Mouse (Mus musculus) heart, adult 2 months (tissue): ENCODE measurements around the gene Atp7a. TPM values are rescaled to one million over a fixed set of nuclear protein-coding genes. Genes with fewer than 3 reads are reported as not detected.
A peak's percentile ranks its signal among the peaks of the same experiment; 100 is the strongest.

Experiments
- DNase-seq, 2 experiments: peaks; one replicate each; pipeline ENCODE4 v3.0.0; 2021
- H3K27ac ChIP-seq: fragments of 200-600 bp; 2 replicates; pipeline ENCODE4 v1.8.1; 2022
- H3K27me3 ChIP-seq: fragments of 200-500 bp; 2 replicates; pipeline ENCODE4 v1.6.1; 2012; ENCODE audit warnings: mild to moderate bottlenecking, low read length, inconsistent platforms, mixed read lengths; ENCODE audit not compliant: control insufficient read depth, insufficient read depth
- H3K36me3 ChIP-seq: fragments of 200-500 bp; 2 replicates; pipeline ENCODE4 v1.6.1; 2012; ENCODE audit warnings: low read length, inconsistent platforms; ENCODE audit not compliant: control insufficient read depth, insufficient read depth
- H3K4me1 ChIP-seq: fragments of 200-500 bp; 2 replicates; pipeline ENCODE4 v1.6.1; 2011; ENCODE audit warnings: low read length; ENCODE audit not compliant: control insufficient read depth, insufficient read depth
- H3K4me3 ChIP-seq: fragments of 200-600 bp; 2 replicates; pipeline ENCODE4 v1.8.1; 2022
- H3K79me2 ChIP-seq: fragments of 200-500 bp; replicated peaks from 2 replicates; pipeline ENCODE4 v1.6.1; 2012; ENCODE audit warnings: mild to moderate bottlenecking, inconsistent platforms, low read length, moderate library complexity, mixed read lengths; ENCODE audit not compliant: control insufficient read depth, insufficient read depth
- H3K9ac ChIP-seq: fragments of 200-500 bp; 2 replicates; pipeline ENCODE4 v1.6.1; 2012; ENCODE audit warnings: low read depth, mild to moderate bottlenecking, control low read depth, inconsistent platforms, low read length, mixed read lengths
- CTCF ChIP-seq: fragments of 200-600 bp; IDR thresholded peaks from 2 replicates; pipeline ENCODE4 v1.8.1; 2022; ENCODE audit warnings: antibody characterized with exemption, mild to moderate bottlenecking, moderate library complexity
- EP300 ChIP-seq: fragments of 200-500 bp; IDR thresholded peaks from 2 replicates; pipeline ENCODE4 v1.6.1; 2011; ENCODE audit warnings: low read depth, low read length, control low read depth; ENCODE audit not compliant: insufficient read depth
- POLR2A ChIP-seq: fragments of 200-500 bp; IDR thresholded peaks from 2 replicates; pipeline ENCODE4 v1.6.1; 2011; ENCODE audit warnings: mild to moderate bottlenecking, low read depth, low read length, control low read depth; ENCODE audit not compliant: insufficient read depth
- WGBS: fragments of 180-500 bp; shearing (Covaris S2); methylation state at CpG from one replicate; pipeline ENCODE4 v1.1.7; 2018; 5-methylcytosine and 5-hydroxymethylcytosine counted together
- intact Hi-C: fragments of 180-260 bp; cut with DNase I; formaldehyde crosslinking; loops from one replicate; pipeline ENCODE4 v1.15.1; 2025
- long read RNA-seq: library from polyadenylated mRNA; stranded (forward); transcript quantifications from one replicate; pipeline ENCODE4 v2.0.0, GENCODE M21; 2021
- polyA plus RNA-seq: library from polyadenylated mRNA; depleted of rRNA; stranded (reverse); fragments of >200 nt; gene quantifications from 2 replicates; pipeline ENCODE4 v1.2.3, GENCODE M21; 2012; rRNA removed
- total RNA-seq, 2 experiments: library from RNA; stranded (reverse); gene quantifications; 2 replicates each; pipeline ENCODE4 v1.2.3; 2021

Atp7a gene
- total RNA-seq (1 to 10 TPM; 6.7 to 7.3 TPM), polyA plus RNA-seq (1.6 and 3.6 TPM in 2 replicates)
- long read RNA-seq, full-length matches to known transcripts = 1 of 1 reads
- long read RNA-seq, partial matches to known transcripts = 0 of 1 reads
- long read RNA-seq, other reads (novel, unspliced or antisense) = 0 of 1 reads

DNA sequence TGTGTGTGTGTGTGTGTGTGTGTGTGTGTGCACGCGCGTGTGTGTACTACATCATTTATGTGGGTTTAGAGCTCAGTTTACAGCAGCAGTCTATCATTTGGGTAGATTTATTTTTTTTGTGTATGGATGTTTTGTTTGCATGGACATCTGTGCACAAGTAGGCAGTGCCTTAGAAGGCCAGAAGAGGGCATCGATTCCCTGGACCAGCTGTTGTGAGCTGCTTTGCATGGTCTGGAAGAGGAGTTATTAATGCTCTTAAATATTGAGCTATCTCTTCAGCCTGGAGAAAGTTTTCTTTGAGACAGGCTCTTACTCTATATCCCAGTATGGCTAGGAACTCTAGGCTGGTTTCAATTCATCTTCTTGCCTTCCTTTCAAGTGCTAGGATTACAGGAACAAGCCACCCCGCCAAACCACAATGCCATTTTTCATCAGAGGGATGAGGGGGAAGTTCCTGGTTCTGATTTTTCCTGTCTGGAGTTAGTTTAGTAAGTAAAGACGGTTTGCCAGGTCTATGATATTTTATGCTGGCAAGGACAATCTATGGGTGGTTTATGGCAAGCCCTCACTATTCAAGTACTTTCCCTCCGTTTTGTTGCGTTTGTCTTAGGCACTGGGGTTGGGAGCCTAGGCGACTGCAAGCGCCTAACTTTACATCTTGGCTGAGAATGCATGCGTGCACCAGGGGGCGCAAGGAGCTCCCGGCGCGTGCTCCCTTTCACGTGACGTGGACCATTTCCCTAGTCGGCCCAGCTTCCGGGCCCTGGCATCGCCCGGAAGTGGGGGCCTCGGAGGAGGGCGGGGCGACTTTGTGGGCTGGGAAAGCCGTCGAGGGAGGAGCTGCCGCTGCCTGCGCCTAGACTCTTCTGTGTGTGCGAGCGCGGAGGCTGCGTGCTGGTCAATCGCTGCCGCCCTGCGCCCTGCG is at the start of gene Atp7a:
TSS of gene Atp7a (plus strand) at position 859 of the 925 bp plus-strand sequence.
- H3K4me3 ChIP-seq = peak within 1 kb of the TSS; percentile 64
- H3K9ac ChIP-seq = peak within 1 kb of the TSS; percentile 76
- DNase-seq = peak; percentile 89 to 94
- H3K79me2 ChIP-seq = no peaks in the 10 kb centered on the region
- TF ChIP-seq POLR2A (peak; percentile 93), EP300 (peak; percentile 34; the same call in 1 of the 2 replicates), CTCF (peak; percentile 71)
- H3K27ac ChIP-seq = peak within 1 kb of the TSS; percentile 89
- no peaks in the 10 kb centered on the region for H3K36me3 ChIP-seq
- 13% methylated on average over 36 of the region's 36 CpGs for WGBS
- no peaks in the 10 kb centered on the region for H3K4me1 ChIP-seq
- intact Hi-C loops = loop anchor here (1.0 to 5.0 kb wide), 4 partner anchors 61 to 161 kb away; partner anchors contain the start of gene Pgk1
- H3K27me3 ChIP-seq = no peaks in the 10 kb centered on the region

DNA sequence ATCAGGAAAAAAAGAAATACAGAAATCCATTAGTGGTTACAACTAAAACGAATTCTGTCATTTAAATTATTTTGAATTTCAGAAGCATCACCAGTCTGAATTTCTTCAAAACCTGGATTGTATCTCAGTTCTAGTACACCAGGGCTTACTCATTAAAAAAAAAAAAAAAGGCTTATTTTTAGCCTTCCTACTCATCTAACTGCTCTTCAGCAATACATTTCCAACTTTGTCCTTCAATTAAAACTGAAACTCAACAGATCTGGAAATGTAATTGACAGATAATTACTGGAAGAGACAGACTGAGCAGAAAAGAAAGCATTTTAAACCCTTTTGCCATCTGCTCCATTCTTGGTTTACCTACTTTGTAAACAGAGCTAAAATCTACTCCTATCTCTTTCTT is 25.5 kb upstream of the Atp7a start:
- H3K4me1 ChIP-seq = no peaks in the 10 kb centered on the region; the same call in 1 of the 2 replicates
- no peaks in the 10 kb centered on the region for H3K79me2 ChIP-seq
- H3K27me3 ChIP-seq = no peaks in the 10 kb centered on the region
- DNase-seq = no peak
- no peak overlapping the region for H3K27ac ChIP-seq
- 66% methylated on average over 1 of the region's 1 CpGs for WGBS
- TF ChIP-seq EP300 (no peak), POLR2A (no peak), CTCF (no peak)
- no peaks in the 10 kb centered on the region for H3K36me3 ChIP-seq
- intact Hi-C loops = no loop called here
- H3K4me3 ChIP-seq = no peak overlapping the region
- H3K9ac ChIP-seq = no peak overlapping the region

DNA sequence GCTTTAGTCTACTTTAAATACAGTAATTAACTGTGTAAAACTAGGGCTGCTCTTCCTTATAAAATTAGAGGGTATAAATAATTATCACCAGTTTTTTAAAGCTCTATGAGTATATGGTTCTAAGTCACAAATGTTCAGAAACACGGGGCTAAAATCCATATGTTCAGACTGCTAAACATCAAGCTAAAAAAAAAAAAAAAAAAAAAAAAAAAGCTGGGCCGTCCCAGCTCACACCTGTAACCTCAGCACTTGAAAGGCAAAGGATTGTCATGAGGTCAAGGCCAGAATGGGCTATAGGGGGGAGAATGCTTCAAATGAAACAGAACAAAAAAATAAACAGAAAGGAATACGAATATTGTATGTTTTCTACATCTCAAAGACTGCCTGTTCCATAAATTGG is 16.3 kb upstream of the Atp7a start:
- TF ChIP-seq EP300 (no peak), POLR2A (no peak), CTCF (no peak)
- H3K4me3 ChIP-seq = peak overlapping the region; percentile 72
- H3K36me3 ChIP-seq = no peaks in the 10 kb centered on the region
- no peak overlapping the region; the same call in 1 of the 2 replicates for H3K9ac ChIP-seq
- H3K79me2 ChIP-seq = no peaks in the 10 kb centered on the region
- H3K4me1 ChIP-seq = no peaks in the 10 kb centered on the region
- H3K27me3 ChIP-seq = no peaks in the 10 kb centered on the region
- 23% methylated on average over 3 of the region's 3 CpGs for WGBS
- H3K27ac ChIP-seq = peak overlapping the region; percentile 92
- intact Hi-C loops = loop anchor here (5.0 kb wide), 2 partner anchors 83 to 143 kb away; partner anchors contain the start of gene Atrx
- DNase-seq = no peak

DNA sequence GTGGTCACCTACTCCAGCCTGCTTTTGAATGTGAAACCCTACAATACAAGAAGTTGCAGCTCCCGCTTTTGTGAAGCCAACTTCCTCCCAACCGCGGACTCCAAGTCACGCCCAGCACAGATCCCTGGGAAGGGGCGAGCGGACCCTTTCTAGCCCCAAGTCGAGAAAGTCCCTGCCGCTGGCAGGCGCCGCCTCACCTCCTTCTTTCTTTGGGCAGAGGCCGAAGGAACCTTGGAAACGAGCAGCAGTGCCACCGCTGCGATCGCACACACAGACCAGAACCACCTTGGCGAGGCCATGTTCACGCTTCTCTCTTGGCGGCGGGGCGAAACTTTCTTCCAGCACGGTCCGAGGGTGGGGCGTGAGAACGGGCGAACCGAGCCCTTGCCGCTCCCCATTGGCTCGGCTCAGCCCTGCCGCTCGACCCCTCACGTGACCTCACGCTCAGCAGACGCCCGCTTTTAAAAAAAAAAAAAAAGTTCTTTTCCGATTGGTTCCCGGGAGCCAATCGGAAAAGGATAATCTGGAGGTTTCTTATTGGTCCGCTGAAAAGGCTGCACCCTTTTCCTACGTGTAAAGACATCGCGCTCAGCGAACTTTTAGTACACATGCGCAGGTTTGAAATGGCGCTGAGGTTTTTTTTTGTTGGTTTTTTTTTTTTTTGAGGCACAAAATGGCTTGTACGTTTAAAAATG is 15.5 kb upstream of the Atp7a start, which contains the start of gene Magt1:
TSS of gene Magt1 (minus strand) at position 442 of the 695 bp plus-strand sequence.
- peak within 1 kb of the TSS; percentile 92 for H3K27ac ChIP-seq
- 22% methylated on average over 45 of the region's 45 CpGs for WGBS
- peak; percentile 85 to 92 for DNase-seq
- H3K9ac ChIP-seq = peak within 1 kb of the TSS; percentile 75
- H3K79me2 ChIP-seq = no peaks in the 10 kb centered on the region
- intact Hi-C loops = loop anchor here (5.0 kb wide), 2 partner anchors 84 to 144 kb away; partner anchors contain the start of gene Atrx
- H3K4me3 ChIP-seq = peak within 1 kb of the TSS; percentile 72
- H3K4me1 ChIP-seq = no peaks in the 10 kb centered on the region
- TF ChIP-seq CTCF (no peak), POLR2A (peak; percentile 84), EP300 (no peak)
- H3K36me3 ChIP-seq = no peaks in the 10 kb centered on the region
- no peaks in the 10 kb centered on the region for H3K27me3 ChIP-seq

DNA sequence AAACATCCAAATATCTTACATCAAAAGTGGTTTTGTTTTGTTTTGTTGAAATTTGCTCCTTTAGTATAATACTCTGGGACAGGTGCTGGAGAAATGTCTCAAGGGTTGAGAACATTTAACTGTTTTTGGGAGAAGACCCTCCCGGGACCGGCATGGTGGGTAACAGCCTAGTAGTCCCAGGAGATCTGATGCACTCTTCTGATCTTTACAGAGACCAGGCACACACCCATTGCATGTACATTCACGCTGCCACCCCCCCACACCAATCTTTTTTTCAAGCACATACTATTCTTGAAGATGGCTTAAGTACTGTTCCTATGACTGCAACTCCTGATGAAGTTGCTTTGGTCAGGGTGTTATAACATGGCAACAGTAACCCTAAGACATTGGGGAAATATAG is 14.5 kb upstream of the Atp7a start:
- no peaks in the 10 kb centered on the region for H3K4me1 ChIP-seq
- no peak overlapping the region for H3K9ac ChIP-seq
- no peak for DNase-seq
- H3K79me2 ChIP-seq = no peaks in the 10 kb centered on the region
- no peak for TF ChIP-seq POLR2A
- TF ChIP-seq CTCF = no peak
- no peak for TF ChIP-seq EP300
- H3K4me3 ChIP-seq = peak overlapping the region; percentile 41
- peak overlapping the region; percentile 73 for H3K27ac ChIP-seq
- no peaks in the 10 kb centered on the region for H3K27me3 ChIP-seq
- 60% methylated on average over 3 of the region's 3 CpGs for WGBS
- no peaks in the 10 kb centered on the region for H3K36me3 ChIP-seq
- intact Hi-C loops = loop anchor here (5.0 kb wide), 2 partner anchors 85 to 145 kb away; partner anchors contain the start of gene Atrx
